8 mouse cellular contexts compared by ENCODE assay signal in genomic region chr1:153480386-153481024, GRCm38 (mm10). TPM values are rescaled to one million over a fixed set of nuclear protein-coding genes. Genes with fewer than 3 reads are reported as not detected.
DNase-seq lines count a peak whose midpoint lies in the region; ATAC-seq and TF ChIP-seq lines count a peak whose summit lies in the region.

No protein-coding gene starts in this region.

- no peak for TF ChIP-seq POLR2A in small intestine, adult 2 months (IDR thresholded peaks at IDR 0.05; ENCODE audit: low read depth, low read length)

- H3K36me3 ChIP-seq in heart, postnatal 0 days (replicated peaks; ENCODE audit: control insufficient read depth, insufficient read depth, low read length) = peaks cover 54% of the 10 kb centered on the region
- peaks cover 58% of the 10 kb centered on the region for H3K36me3 ChIP-seq in heart, embryonic 12.5 days
- H3K36me3 ChIP-seq in small intestine, adult 2 months (ENCODE audit: control insufficient read depth, insufficient read depth, low read length) = peaks cover 47% of the 10 kb centered on the region

- H3K9me3 ChIP-seq in heart, postnatal 0 days (replicated peaks; ENCODE audit: control insufficient read depth, low read length) = no peaks in the 10 kb centered on the region
- H3K9me3 ChIP-seq in heart, embryonic 12.5 days (replicated peaks) = no peaks in the 10 kb centered on the region

- intact Hi-C loops in gastrocnemius, postnatal 14 days (cut with DNase I; ENCODE audit: low total_unique reads) = no loop called here

- no peak overlapping the region for H3K4me3 ChIP-seq in heart, postnatal 0 days (ENCODE audit: low read depth, low read length)
- no peak overlapping the region for H3K4me3 ChIP-seq in heart, embryonic 12.5 days
- no peak overlapping the region for H3K4me3 ChIP-seq in small intestine, adult 2 months (ENCODE audit: low read depth, low read length)

- peak; percentile 49 for ATAC-seq in heart, postnatal 0 days (ENCODE audit: insufficient read depth, low read depth)
- no peak for ATAC-seq in heart, embryonic 12.5 days (ENCODE audit: insufficient number of reproducible peaks, low FRiP score)
- peak; percentile 93 for ATAC-seq in megakaryocyte progenitor cell, adult 5-6 weeks (replicated peaks; ENCODE audit: poor library complexity)

- peaks cover 12% of the 10 kb centered on the region for H3K4me1 ChIP-seq in heart, postnatal 0 days (ENCODE audit: control insufficient read depth, insufficient read depth)
- H3K4me1 ChIP-seq in heart, embryonic 12.5 days (replicated peaks) = peaks cover 16% of the 10 kb centered on the region
- H3K4me1 ChIP-seq in small intestine, adult 2 months (ENCODE audit: control insufficient read depth, insufficient read depth, insufficient read length, low read length) = no peaks in the 10 kb centered on the region

- TF ChIP-seq EP300 in heart, postnatal 0 days (IDR thresholded peaks at IDR 0.05; ENCODE audit: low read depth) = no peak

- DNase-seq in heart, postnatal 0 days (ENCODE audit: low spot score) = no peak
- peak; percentile 81 for DNase-seq in NIH3T3 (ENCODE audit: low read depth)
- DNase-seq in cerebellum, postnatal 4 days (ENCODE audit: low spot score in 2 of 2) = peak; percentile 45 to 78
- peak; percentile 54 for DNase-seq in gastrocnemius, postnatal 14 days
- DNase-seq in left cerebral cortex, adult 18-20 months (ENCODE audit: low spot score in 2 of 2) = peak; percentile 52 to 75

- 50% methylated on average over 1 of the region's 1 CpGs for WGBS in heart, postnatal 0 days
- 36% methylated on average over 1 of the region's 1 CpGs for WGBS in heart, embryonic 12.5 days
- WGBS in small intestine, adult 2 months = 19% methylated on average over 1 of the region's 1 CpGs

- H3K27me3 ChIP-seq in heart, postnatal 0 days (ENCODE audit: control insufficient read depth, insufficient read depth, low read length) = no peaks in the 10 kb centered on the region
- no peaks in the 10 kb centered on the region for H3K27me3 ChIP-seq in heart, embryonic 12.5 days (replicated peaks)
- no peaks in the 10 kb centered on the region for H3K27me3 ChIP-seq in small intestine, adult 2 months (ENCODE audit: control insufficient read depth, insufficient read depth, low read length)

- H3K4me2 ChIP-seq in heart, postnatal 0 days (ENCODE audit: low read depth, low read length) = no peak overlapping the region
- H3K4me2 ChIP-seq in heart, embryonic 12.5 days = no peak overlapping the region

- H3K27ac ChIP-seq in heart, postnatal 0 days (ENCODE audit: low read depth) = no peak overlapping the region
- no peak overlapping the region for H3K27ac ChIP-seq in heart, embryonic 12.5 days (ENCODE audit: poor library complexity, severe bottlenecking)
- no peak overlapping the region for H3K27ac ChIP-seq in small intestine, adult 2 months (ENCODE audit: insufficient read depth, low read depth, low read length)

- TF ChIP-seq CTCF in heart, postnatal 0 days (IDR thresholded peaks at IDR 0.05; ENCODE audit: low read depth) = peak; percentile 75
- peak; percentile 77; the same call in 1 of the 2 replicates for TF ChIP-seq CTCF in small intestine, adult 2 months (IDR thresholded peaks at IDR 0.05; ENCODE audit: extremely low read depth, insufficient read length, insufficient replicate concordance, low read depth, low read length)

- no peak overlapping the region for H3K9ac ChIP-seq in heart, postnatal 0 days (replicated peaks; ENCODE audit: low read depth, low read length)
- no peak overlapping the region for H3K9ac ChIP-seq in heart, embryonic 12.5 days

RNA-seq across cellular contexts. Expression of gene Dhx9, which starts 7.0 kb away (rescaled TPM):
- 28.3 and 45.8 TPM in 2 replicates for total RNA-seq in heart, postnatal 0 days (2014; rRNA removed; ENCODE audit: low replicate concordance)
- polyA plus RNA-seq in heart, postnatal 0 days (2015; fragmentation: Nextera tagmentation; extraction: Ambion mirVana) = 11.9 and 12.7 TPM in 2 replicates
- polyA plus RNA-seq in heart, embryonic 12.5 days (2016; fragmentation: Nextera tagmentation; extraction: Ambion mirVana) = 24.7 TPM in 2 replicates
- total RNA-seq in gastrocnemius, postnatal 14 days (2021) = 10 to 100 TPM; 36.7 to 41.1 TPM
- total RNA-seq in left cerebral cortex, adult 18-20 months (2021) = 10 to 100 TPM; 96.1 to 99.8 TPM
- 177 and 201 TPM in 2 replicates for total RNA-seq in megakaryocyte progenitor cell, adult 5-6 weeks (2015)
- 114 and 158 TPM in 2 replicates for total RNA-seq in megakaryocyte progenitor cell, adult 5-6 weeks (2017)
- polyA plus RNA-seq in small intestine, adult 2 months (2012; rRNA removed) = 1.5 and 3.3 TPM in 2 replicates

RNA-seq across cellular contexts. Expression of gene Shcbp1l, which starts 55.5 kb away (rescaled TPM):
- not detected in 2 replicates for total RNA-seq in heart, postnatal 0 days (2014; rRNA removed; ENCODE audit: low replicate concordance)
- polyA plus RNA-seq in heart, postnatal 0 days (2015; fragmentation: Nextera tagmentation; extraction: Ambion mirVana) = 0.07 TPM in 1 of 2 replicates, not detected in the other
- polyA plus RNA-seq in heart, embryonic 12.5 days (2016; fragmentation: Nextera tagmentation; extraction: Ambion mirVana) = 0.14 and 0.18 TPM in 2 replicates
- total RNA-seq in gastrocnemius, postnatal 14 days (2021) = not detected
- 1 to 10 TPM; 2.5 to 3.0 TPM for total RNA-seq in left cerebral cortex, adult 18-20 months (2021)
- 0.71 and 0.94 TPM in 2 replicates for total RNA-seq in megakaryocyte progenitor cell, adult 5-6 weeks (2015)
- total RNA-seq in megakaryocyte progenitor cell, adult 5-6 weeks (2017) = 0.46 and 1.1 TPM in 2 replicates
- not detected in 2 replicates for polyA plus RNA-seq in small intestine, adult 2 months (2012; rRNA removed)
